ENCODE assay signal across 20 mouse cellular contexts in the genomic region with DNA sequence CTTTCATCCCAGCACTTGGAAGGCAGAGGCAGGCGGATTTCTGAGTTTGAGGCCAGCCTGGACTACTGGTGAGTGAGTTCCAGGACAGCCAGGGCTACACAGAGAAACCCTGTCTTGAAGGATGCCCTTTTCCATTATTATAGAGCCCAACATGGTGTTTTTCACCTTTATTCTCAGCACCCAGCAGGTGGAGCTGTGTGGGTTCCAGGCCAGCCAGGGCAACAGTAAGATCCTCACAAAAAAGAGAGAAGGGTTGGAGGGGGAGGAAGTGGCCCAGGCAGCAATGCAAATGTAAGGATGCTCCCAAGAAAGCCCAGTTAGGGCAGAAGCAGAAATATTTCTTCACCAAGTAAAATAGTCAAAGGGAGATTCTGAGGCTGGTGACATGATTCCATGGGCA. TPM values are rescaled to one million over a fixed set of nuclear protein-coding genes. Genes with fewer than 3 reads are reported as not detected.
A peak's percentile ranks its signal among the peaks of the same experiment; 100 is the strongest.
DNase-seq lines count a peak whose midpoint lies in the region; ATAC-seq and TF ChIP-seq lines count a peak whose summit lies in the region.
"Had no signal": no experiment of that assay in that cellular context is flagged by ENCODE, and none has a peak within 500 bp of the region (broad histone marks: within the 10 kb centered on the region; RNA-seq: fewer than 3 reads in every experiment).

No protein-coding gene starts in this region.

- ATAC-seq in hindbrain, embryonic 16.5 days: no peak
- ATAC-seq: forebrain, embryonic 14.5 days had no signal

- H3K9me3 ChIP-seq in ES-E14 (ENCODE audit: control insufficient read depth, insufficient read depth, low read depth, low read length): no peaks in the 10 kb centered on the region
- H3K9me3 ChIP-seq in hindbrain, embryonic 16.5 days (ENCODE audit: control insufficient read depth, low read length): no peaks in the 10 kb centered on the region
- H3K9me3 ChIP-seq: embryonic facial prominence, embryonic 13.5 days; heart, embryonic 15.5 days; hindbrain, embryonic 15.5 days; limb, embryonic 12.5 days; neural tube, embryonic 13.5 days had no signal

- H3K4me3 ChIP-seq in layer of hippocampus, adult 2 months: no peak overlapping the region
- no peak overlapping the region for H3K4me3 ChIP-seq in thymus, adult 2 months (ENCODE audit: control insufficient read depth, insufficient read depth, low read length)
- H3K4me3 ChIP-seq in ES-E14 (ENCODE audit: insufficient read depth in 1 of 2, low read depth in 1 of 2, low read length in 2 of 2, poor library complexity in 1 of 2, severe bottlenecking in 1 of 2): no peak overlapping the region
- H3K4me3 ChIP-seq in hindbrain, embryonic 16.5 days (ENCODE audit: low read length): no peak overlapping the region
- H3K4me3 ChIP-seq: embryonic facial prominence, embryonic 13.5 days; heart, adult 2 months; heart, embryonic 15.5 days; hindbrain, embryonic 15.5 days; limb, embryonic 12.5 days; neural tube, embryonic 13.5 days had no signal

- H3K4me2 ChIP-seq in hindbrain, embryonic 16.5 days (ENCODE audit: low read length): no peak overlapping the region
- H3K4me2 ChIP-seq: embryonic facial prominence, embryonic 13.5 days; heart, embryonic 15.5 days; hindbrain, embryonic 15.5 days; limb, embryonic 12.5 days; neural tube, embryonic 13.5 days had no signal

- no peaks in the 10 kb centered on the region for H3K27me3 ChIP-seq in thymus, adult 2 months (ENCODE audit: control insufficient read depth, insufficient read depth, low read length)
- no peaks in the 10 kb centered on the region for H3K27me3 ChIP-seq in hindbrain, embryonic 16.5 days (replicated peaks; ENCODE audit: control insufficient read depth, insufficient read depth, low read length)
- H3K27me3 ChIP-seq: embryonic facial prominence, embryonic 13.5 days; heart, embryonic 15.5 days; hindbrain, embryonic 15.5 days; limb, embryonic 12.5 days; neural tube, embryonic 13.5 days had no signal

- no peak overlapping the region for H3K27ac ChIP-seq in layer of hippocampus, adult 2 months
- H3K27ac ChIP-seq in thymus, adult 2 months (ENCODE audit: control insufficient read depth, insufficient read depth, low read length): no peak overlapping the region
- no peak overlapping the region for H3K27ac ChIP-seq in ES-E14 (ENCODE audit: insufficient read depth, low read depth, low read length, poor library complexity, severe bottlenecking)
- H3K27ac ChIP-seq in hindbrain, embryonic 16.5 days (ENCODE audit: low read depth, low read length): no peak overlapping the region
- H3K27ac ChIP-seq: embryonic facial prominence, embryonic 13.5 days; heart, adult 2 months; heart, embryonic 15.5 days; hindbrain, embryonic 15.5 days; limb, embryonic 12.5 days; neural tube, embryonic 13.5 days had no signal

- 0 out of 2 replicates have a peak, but pooled peaks cover 3% of the 10 kb centered on the region for H3K4me1 ChIP-seq in thymus, adult 2 months (replicated peaks; ENCODE audit: control insufficient read depth, insufficient read depth, low read length)
- H3K4me1 ChIP-seq in ES-E14 (ENCODE audit: control insufficient read depth in 2 of 2, insufficient read depth in 2 of 2, low read length in 2 of 2, poor library complexity in 1 of 2): no peaks in the 10 kb centered on the region
- peaks cover 5% of the 10 kb centered on the region for H3K4me1 ChIP-seq in hindbrain, embryonic 16.5 days (ENCODE audit: control insufficient read depth, insufficient read depth, low read depth, low read length)

- no peaks in the 10 kb centered on the region for H3K36me3 ChIP-seq in thymus, adult 2 months (ENCODE audit: control insufficient read depth, insufficient read depth, low read length)
- no peaks in the 10 kb centered on the region for H3K36me3 ChIP-seq in ES-E14 (ENCODE audit: control insufficient read depth, insufficient read depth, low read length, poor library complexity, severe bottlenecking)
- no peaks in the 10 kb centered on the region for H3K36me3 ChIP-seq in hindbrain, embryonic 16.5 days (ENCODE audit: control insufficient read depth, insufficient read depth, low read length)
- H3K36me3 ChIP-seq: embryonic facial prominence, embryonic 13.5 days; heart, embryonic 15.5 days; hindbrain, embryonic 15.5 days; limb, embryonic 12.5 days; neural tube, embryonic 13.5 days had no signal

- TF ChIP-seq POLR2A in thymus, adult 2 months (IDR thresholded peaks at IDR 0.05; ENCODE audit: control insufficient read depth, extremely low read depth, insufficient read depth, low read length, poor library complexity): no peak

- TF ChIP-seq CTCF in layer of hippocampus, adult 2 months (conservative IDR thresholded peaks at IDR 0.05): peak; percentile 35; the same call in 1 of the 2 replicates
- TF ChIP-seq CTCF in thymus, adult 2 months (IDR thresholded peaks at IDR 0.05; ENCODE audit: borderline replicate concordance, control insufficient read depth, extremely low read depth, insufficient read depth, low read length, poor library complexity): no peak

- in situ Hi-C loops in ES-E14 (cut with MboI; ENCODE audit: low sequenced_read_pairs in 2 of 2, unreplicated experiment in 2 of 2): no loop called here

- 89% methylated on average over 1 of the region's 1 CpGs for WGBS in thymus, adult 2 months
- WGBS in hindbrain, embryonic 16.5 days: 79% methylated on average over 1 of the region's 1 CpGs

- no peak overlapping the region for H3K9ac ChIP-seq in ES-E14 (ENCODE audit: insufficient read depth, low read depth, low read length, poor library complexity, severe bottlenecking)
- no peak overlapping the region for H3K9ac ChIP-seq in hindbrain, embryonic 16.5 days (ENCODE audit: low read depth, low read length)
- H3K9ac ChIP-seq: embryonic facial prominence, embryonic 13.5 days; heart, embryonic 15.5 days; hindbrain, embryonic 15.5 days; limb, embryonic 12.5 days; neural tube, embryonic 13.5 days had no signal

- no peak for DNase-seq in layer of hippocampus, adult 2 months (ENCODE audit: low spot score in 2 of 2)
- DNase-seq in layer of hippocampus, postnatal 36 days: no peak
- DNase-seq in thymus, adult 2 months: peak; percentile 8
- DNase-seq in thymus, postnatal 0 days (ENCODE audit: low spot score): no peak
- DNase-seq in ES-E14 (ENCODE audit: low read depth, low spot score): peak; percentile 19
- DNase-seq in naive thymus-derived CD4-positive, alpha-beta T cell, adult 2 months (ENCODE audit: low read depth): peak; percentile 31
- DNase-seq: adrenal gland, adult 8-10 months; cerebellum, adult 9-11 months; gastrocnemius, postnatal 14 days; heart, adult 2 months; kidney, adult 18-20 months; layer of hippocampus, adult 9-11 months; lung, adult 18-20 months had no signal

TF ChIP-seq in ES-E14, 5 proteins besides CTCF, POLR2A, EP300 and RAD21:
- no peak for TF ChIP-seq ZC3H11A (IDR thresholded peaks at IDR 0.05; ENCODE audit: borderline replicate concordance, low read depth, low read length)
- no peak for TF ChIP-seq HCFC1 (IDR thresholded peaks at IDR 0.05; ENCODE audit: borderline replicate concordance, insufficient read depth, low read length)

RNA-seq across cellular contexts. Expression of gene Slc4a5, which starts 44.9 kb away (rescaled TPM):
- under 1 TPM; 0.44 to 0.98 TPM for total RNA-seq in layer of hippocampus, adult 2 months (2021)
- 1 to 10 TPM in 1 of 2 experiments, under 1 TPM in 1; 0.57 to 2.8 TPM for total RNA-seq in layer of hippocampus, postnatal 36 days (2021)
- polyA plus RNA-seq in thymus, adult 2 months (2012; rRNA removed): 0.57 and 0.62 TPM in 2 replicates
- polyA plus RNA-seq in thymus, postnatal 0 days (2015; fragmentation: Nextera tagmentation; extraction: Ambion mirVana): 0.07 and 0.17 TPM in 2 replicates
- total RNA-seq in ES-E14 (2012; rRNA removed): 100 and 104 TPM in 2 replicates
- 2.5 and 2.8 TPM in 2 replicates for polyA plus RNA-seq in hindbrain, embryonic 16.5 days (2015; fragmentation: Nextera tagmentation; extraction: Ambion mirVana)
- total RNA-seq: gastrocnemius, postnatal 14 days; heart, adult 2 months had no signal

Comparison
In these comparisons a context has a peak if more than half of its experiments do, and no peak if none do; other contexts are left out.
1. DNase-seq: peak in thymus, adult 2 months (single experiment), ES-E14 (single experiment) and naive thymus-derived CD4-positive, alpha-beta T cell, adult 2 months (single experiment); none in layer of hippocampus, adult 2 months (0 of 2), layer of hippocampus, postnatal 36 days (0 of 2) and thymus, postnatal 0 days (single experiment).
2. RNA of gene Slc4a5, which starts 44.9 kb away (total RNA-seq): 100 to 104 TPM in ES-E14; 0.57 to 2.8 TPM in layer of hippocampus, postnatal 36 days and 0.44 to 0.98 TPM in layer of hippocampus, adult 2 months; every median in the first group is over 10 times any median in the second.